ENCODE assay signal across 28 mouse cellular contexts in genomic region chr3:102319331-102319730, GRCm38 (mm10).
"Had no signal": no experiment of that assay in that cellular context is flagged by ENCODE, and none has a peak within 500 bp of the region (broad histone marks: within the 10 kb centered on the region; RNA-seq: fewer than 3 reads in every experiment).

No protein-coding gene starts in this region.

- H3K9me3 ChIP-seq: embryonic facial prominence, embryonic 10.5 days; embryonic facial prominence, embryonic 12.5 days; embryonic facial prominence, embryonic 13.5 days; embryonic facial prominence, embryonic 15.5 days; forebrain, embryonic 10.5 days; forebrain, embryonic 12.5 days; forebrain, embryonic 13.5 days; forebrain, embryonic 15.5 days had no signal

- H3K4me3 ChIP-seq: embryonic facial prominence, embryonic 10.5 days; embryonic facial prominence, embryonic 12.5 days; embryonic facial prominence, embryonic 13.5 days; embryonic facial prominence, embryonic 15.5 days; erythroblast, embryonic 14.5 days; forebrain, embryonic 10.5 days; forebrain, embryonic 12.5 days; forebrain, embryonic 13.5 days; forebrain, embryonic 15.5 days; gastrocnemius, adult 2 months; heart, adult 2 months had no signal

- H3K27me3 ChIP-seq: embryonic facial prominence, embryonic 13.5 days; embryonic facial prominence, embryonic 15.5 days; forebrain, embryonic 12.5 days; forebrain, embryonic 13.5 days; forebrain, embryonic 15.5 days had no signal

- DNase-seq: cerebellum, adult 18-20 months; cerebellum, adult 2 months; cerebellum, adult 8-10 months; cerebellum, adult 9-10 months; cerebellum, adult 9-11 months; cerebellum, postnatal 10 days; cerebellum, postnatal 14 days; cerebellum, postnatal 25 days; cerebellum, postnatal 36 days; embryo, embryonic 11 days; forebrain, postnatal 0 days; gastrocnemius, adult 2 months; gastrocnemius, postnatal 10 days; gastrocnemius, postnatal 14 days; gastrocnemius, postnatal 25 days; gastrocnemius, postnatal 36 days; heart, adult 2 months had no signal

- H3K4me1 ChIP-seq: embryonic facial prominence, embryonic 10.5 days; embryonic facial prominence, embryonic 12.5 days; embryonic facial prominence, embryonic 13.5 days; embryonic facial prominence, embryonic 15.5 days; forebrain, embryonic 10.5 days; forebrain, embryonic 12.5 days; forebrain, embryonic 13.5 days; forebrain, embryonic 15.5 days had no signal

- ATAC-seq: forebrain, embryonic 13.5 days; forebrain, embryonic 14.5 days; forebrain, embryonic 15.5 days; forebrain, embryonic 16.5 days; forebrain, postnatal 0 days had no signal

- H3K27ac ChIP-seq: embryonic facial prominence, embryonic 10.5 days; embryonic facial prominence, embryonic 12.5 days; embryonic facial prominence, embryonic 13.5 days; embryonic facial prominence, embryonic 15.5 days; forebrain, embryonic 10.5 days; forebrain, embryonic 12.5 days; forebrain, embryonic 13.5 days; forebrain, embryonic 15.5 days; gastrocnemius, adult 2 months; heart, adult 2 months had no signal

- H3K9ac ChIP-seq: embryonic facial prominence, embryonic 12.5 days; embryonic facial prominence, embryonic 13.5 days; embryonic facial prominence, embryonic 15.5 days; forebrain, embryonic 12.5 days; forebrain, embryonic 13.5 days; forebrain, embryonic 15.5 days; forebrain, postnatal 0 days had no signal

- H3K4me2 ChIP-seq: embryonic facial prominence, embryonic 12.5 days; embryonic facial prominence, embryonic 13.5 days; embryonic facial prominence, embryonic 15.5 days; forebrain, embryonic 12.5 days; forebrain, embryonic 13.5 days; forebrain, embryonic 15.5 days had no signal

- H3K36me3 ChIP-seq: embryonic facial prominence, embryonic 10.5 days; embryonic facial prominence, embryonic 12.5 days; embryonic facial prominence, embryonic 13.5 days; embryonic facial prominence, embryonic 15.5 days; forebrain, embryonic 10.5 days; forebrain, embryonic 12.5 days; forebrain, embryonic 15.5 days had no signal
